Mouse (Mus musculus) ES-Bruce4 (cell line): Measurements from ENCODE around the gene Rmdn2. TPM values are rescaled to one million over a fixed set of nuclear protein-coding genes. Genes with fewer than 3 reads are reported as not detected.

ENCODE experiments used
- H3K27ac ChIP-seq: 2 replicates; pipeline ENCODE4 v1.5.1; 2012; ENCODE audit warnings: low read length, inconsistent platforms; ENCODE audit not compliant: insufficient read depth
- H3K27me3 ChIP-seq: 2 replicates; pipeline ENCODE4 v1.6.1; 2012; ENCODE audit warnings: mild to moderate bottlenecking, low read length, inconsistent platforms; ENCODE audit not compliant: control insufficient read depth, poor library complexity, insufficient read depth, severe bottlenecking
- H3K36me3 ChIP-seq: 2 replicates; pipeline ENCODE4 v1.6.1; 2012; ENCODE audit warnings: inconsistent platforms, mild to moderate bottlenecking, low read length, moderate library complexity; ENCODE audit not compliant: control insufficient read depth, poor library complexity, insufficient read depth, severe bottlenecking
- H3K4me1 ChIP-seq: one replicate; pipeline ENCODE4 v1.8.1; 2011; ENCODE audit warnings: low read length; ENCODE audit not compliant: control insufficient read depth, insufficient read depth
- H3K4me3 ChIP-seq: 2 replicates; pipeline ENCODE4 v1.5.1; 2011; ENCODE audit warnings: low read depth, mild to moderate bottlenecking, low read length
- H3K9ac ChIP-seq: 2 replicates; pipeline ENCODE4 v1.6.1; 2012; ENCODE audit warnings: low read depth, mild to moderate bottlenecking, inconsistent platforms; ENCODE audit not compliant: poor library complexity, severe bottlenecking
- H3K9me3 ChIP-seq: replicated peaks from 2 replicates; pipeline ENCODE4 v1.6.1; 2012; ENCODE audit warnings: mild to moderate bottlenecking, low read length, inconsistent platforms; ENCODE audit not compliant: control insufficient read depth, poor library complexity, insufficient read depth, severe bottlenecking
- CTCF ChIP-seq: IDR thresholded peaks from one replicate; pipeline ENCODE4 v1.8.1; 2011; ENCODE audit warnings: low read depth, low read length
- EP300 ChIP-seq: IDR thresholded peaks from 2 replicates; pipeline ENCODE4 v1.6.1; 2011; ENCODE audit warnings: low read depth, low read length; ENCODE audit not compliant: insufficient read depth
- POLR2A ChIP-seq: IDR thresholded peaks from one replicate; pipeline ENCODE4 v1.8.1; 2011; ENCODE audit warnings: low read length; ENCODE audit not compliant: insufficient read depth
- polyA plus RNA-seq: library from polyadenylated mRNA; stranded (reverse); fragments of >200 nt; gene quantifications from 2 replicates; pipeline ENCODE4 v1.2.4, GENCODE M21; 2011; ENCODE audit warnings: low read depth; ENCODE audit not compliant: missing spikeins, insufficient read depth, insufficient read length

Gene Rmdn2
- polyA plus RNA-seq, 1 experiment, result 2.0 TPM

DNA sequence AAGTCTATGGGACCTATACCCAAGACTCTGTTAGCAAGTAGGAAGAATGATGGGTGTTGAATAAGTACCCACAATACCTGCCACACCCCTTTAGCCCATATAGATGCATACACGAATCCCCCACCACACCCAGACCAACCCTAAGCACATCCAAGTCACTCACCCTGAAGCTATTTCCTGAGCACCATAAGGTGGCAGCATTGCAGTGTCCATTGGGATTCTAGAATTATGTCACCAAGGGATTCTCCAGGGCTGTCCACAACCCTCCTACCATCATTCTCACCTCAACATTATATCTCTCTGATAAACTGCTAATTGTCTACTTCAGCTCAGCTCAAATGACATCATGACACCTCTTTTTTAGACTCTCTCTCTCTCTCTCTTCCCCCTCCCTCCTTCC lies 87.5 kb downstream of the Rmdn2 start:
- no peaks in the 10 kb centered on the region for H3K27me3 ChIP-seq
- H3K9ac ChIP-seq, result no peak overlapping the region
- no peaks in the 10 kb centered on the region for H3K4me1 ChIP-seq
- no peaks in the 10 kb centered on the region for H3K36me3 ChIP-seq
- TF ChIP-seq EP300 (no peak), POLR2A (no peak), CTCF (peak; percentile 26)
- H3K9me3 ChIP-seq, result no peaks in the 10 kb centered on the region
- no peak overlapping the region for H3K4me3 ChIP-seq
- H3K27ac ChIP-seq, result no peak overlapping the region

DNA sequence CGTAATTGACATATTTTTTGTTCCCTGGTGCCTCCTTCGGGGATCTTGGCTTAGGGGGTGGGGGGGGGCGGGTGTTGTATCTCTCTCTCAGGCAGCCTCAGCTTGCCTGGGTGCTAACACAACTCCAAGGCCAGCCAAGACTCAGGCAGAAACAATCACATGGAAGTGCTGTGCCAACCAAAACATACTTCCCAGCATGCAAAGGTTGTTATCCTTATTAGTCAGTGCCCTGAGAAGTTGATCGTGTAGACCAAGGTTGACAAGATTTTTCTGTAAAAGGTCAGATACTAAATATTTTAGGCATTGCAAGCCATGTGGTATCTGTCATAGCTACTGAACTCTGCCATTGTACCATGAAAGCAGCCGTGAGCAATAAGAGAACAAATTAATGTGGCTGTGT lies 89.2 kb downstream of the Rmdn2 start:
- no peak for TF ChIP-seq EP300
- no peak for TF ChIP-seq CTCF
- no peak for TF ChIP-seq POLR2A
- H3K9ac ChIP-seq, result no peak overlapping the region
- H3K36me3 ChIP-seq, result no peaks in the 10 kb centered on the region
- no peaks in the 10 kb centered on the region for H3K9me3 ChIP-seq
- H3K4me3 ChIP-seq, result no peak overlapping the region
- H3K27me3 ChIP-seq, result no peaks in the 10 kb centered on the region
- no peak overlapping the region for H3K27ac ChIP-seq
- H3K4me1 ChIP-seq, result no peaks in the 10 kb centered on the region

DNA sequence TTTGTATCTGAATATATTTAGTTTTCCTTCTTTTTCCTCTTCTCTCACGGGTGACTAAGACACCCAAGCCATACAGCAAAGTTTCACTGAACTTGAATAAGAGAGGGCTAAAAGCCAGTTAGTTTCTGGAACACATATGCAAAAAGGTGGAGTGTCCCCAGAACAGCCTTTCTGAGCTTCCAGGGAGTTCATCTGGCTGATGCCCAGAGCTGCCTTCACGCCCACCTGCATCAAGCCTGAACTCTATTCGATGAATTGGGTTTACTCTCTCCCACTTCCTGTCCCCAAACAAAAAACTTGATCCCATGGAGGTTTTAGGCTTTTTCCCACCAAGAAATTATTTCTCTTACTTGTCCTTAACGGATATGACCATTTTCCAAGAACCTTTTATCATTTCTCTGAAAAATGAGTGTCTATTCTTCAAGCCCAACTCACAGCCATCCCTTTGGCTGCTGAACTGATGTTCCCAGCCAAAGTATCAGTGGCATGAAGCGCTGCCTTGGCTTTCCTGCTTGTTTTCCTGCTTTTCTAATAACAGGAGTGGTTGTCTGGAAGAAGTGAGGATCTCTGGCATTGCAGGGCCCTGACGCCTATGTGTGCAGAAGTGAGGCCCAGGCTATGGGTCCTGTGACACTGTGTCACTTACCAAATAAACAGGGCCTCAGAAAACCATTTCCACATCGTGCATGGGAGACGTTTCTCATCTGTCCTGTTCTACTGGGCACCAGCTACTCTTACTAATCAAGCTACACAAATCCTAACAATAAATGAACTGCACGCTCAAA lies 94.2 kb downstream of the Rmdn2 start:
- H3K9me3 ChIP-seq, result peaks cover 6% of the 10 kb centered on the region; the same call in 1 of the 2 replicates
- no peaks in the 10 kb centered on the region for H3K36me3 ChIP-seq
- no peaks in the 10 kb centered on the region for H3K4me1 ChIP-seq
- H3K9ac ChIP-seq, result no peak overlapping the region
- no peaks in the 10 kb centered on the region for H3K27me3 ChIP-seq
- TF ChIP-seq CTCF, result no peak
- TF ChIP-seq EP300, result no peak
- no peak for TF ChIP-seq POLR2A
- no peak overlapping the region for H3K4me3 ChIP-seq
- H3K27ac ChIP-seq, result no peak overlapping the region

DNA sequence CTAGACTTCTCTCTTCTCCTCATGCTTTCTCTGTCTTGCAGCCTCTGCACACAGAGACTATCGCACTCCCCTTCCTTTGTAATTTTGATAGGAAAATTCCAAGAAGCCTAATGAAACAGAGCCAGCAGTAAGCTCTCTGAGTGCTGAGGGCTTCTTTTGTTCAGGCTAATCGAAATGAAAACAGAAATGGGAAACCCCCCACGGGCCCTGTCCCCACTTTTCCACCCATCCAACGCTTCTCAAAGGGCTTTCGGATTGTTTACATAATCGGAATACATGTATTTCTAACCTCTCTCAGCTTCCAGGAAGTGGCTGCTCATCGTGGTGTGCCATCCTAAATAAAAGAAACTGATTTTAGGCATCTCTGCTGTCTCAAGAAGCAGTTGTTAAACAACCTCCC lies 96.5 kb downstream of the Rmdn2 start:
- peaks cover 6% of the 10 kb centered on the region; the same call in 1 of the 2 replicates for H3K9me3 ChIP-seq
- no peaks in the 10 kb centered on the region for H3K4me1 ChIP-seq
- H3K4me3 ChIP-seq, result no peak overlapping the region
- H3K27ac ChIP-seq, result no peak overlapping the region
- TF ChIP-seq POLR2A, result no peak
- no peak for TF ChIP-seq EP300
- no peak for TF ChIP-seq CTCF
- no peaks in the 10 kb centered on the region for H3K36me3 ChIP-seq
- H3K9ac ChIP-seq, result no peak overlapping the region
- peaks cover under 1% of the 10 kb centered on the region for H3K27me3 ChIP-seq

DNA sequence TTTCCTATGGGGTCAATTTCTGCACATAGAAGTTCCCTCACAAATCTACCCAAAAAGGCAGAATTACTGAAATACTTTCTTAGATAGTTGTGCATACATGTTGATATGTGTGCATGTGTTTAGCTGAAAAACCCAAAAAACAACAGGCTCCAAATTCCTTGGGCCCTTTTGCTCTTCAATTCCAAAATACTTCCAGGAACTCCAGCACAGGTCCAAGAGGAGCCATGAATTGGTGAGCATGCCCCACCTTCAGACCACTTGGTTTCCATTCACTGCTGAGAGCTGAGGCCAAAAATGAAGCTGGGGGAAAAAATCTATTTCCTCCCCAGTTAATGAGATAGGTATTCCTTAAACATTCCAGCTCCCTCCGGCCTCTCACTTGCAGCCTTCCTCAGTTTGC lies 98.1 kb downstream of the Rmdn2 start:
- no peak overlapping the region for H3K27ac ChIP-seq
- TF ChIP-seq EP300 (no peak), POLR2A (no peak)
- no peak overlapping the region for H3K4me3 ChIP-seq
- no peaks in the 10 kb centered on the region for H3K4me1 ChIP-seq
- peaks cover 6% of the 10 kb centered on the region for H3K27me3 ChIP-seq
- H3K9me3 ChIP-seq, result peaks cover 6% of the 10 kb centered on the region; the same call in 1 of the 2 replicates
- H3K36me3 ChIP-seq, result no peaks in the 10 kb centered on the region
- H3K9ac ChIP-seq, result no peak overlapping the region

DNA sequence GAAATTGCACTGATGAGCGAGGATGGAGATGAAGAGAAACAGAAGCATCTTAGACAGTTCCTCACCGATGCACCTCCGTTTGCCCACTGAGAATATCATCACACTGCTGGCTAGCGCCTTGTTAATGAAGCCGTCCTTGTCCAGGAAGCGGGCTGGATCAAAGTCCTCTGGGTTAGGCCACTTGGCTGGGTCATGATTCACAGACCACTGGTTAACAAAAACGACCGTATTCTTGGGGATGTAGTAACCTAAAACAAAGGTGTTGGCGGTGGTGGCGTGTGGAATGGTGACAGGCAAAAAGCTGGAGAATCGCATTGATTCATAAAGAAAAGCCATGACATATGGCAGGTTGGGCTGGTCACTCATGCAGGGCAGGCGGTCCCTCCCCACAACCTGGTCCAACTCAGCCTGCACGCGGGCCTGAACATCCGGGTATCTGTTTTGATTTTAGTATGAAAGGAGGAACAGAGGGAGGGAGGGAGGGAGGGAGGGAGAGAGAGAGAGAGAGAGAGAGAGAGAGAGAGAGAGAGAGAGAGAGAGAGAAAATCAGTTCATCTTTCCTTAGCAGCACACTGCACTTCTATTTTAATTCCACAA lies 98.7 kb downstream of the Rmdn2 start:
- Histone ChIP-seq H3K36me3 (no peaks in the 10 kb centered on the region), H3K27me3 (peaks cover 11% of the 10 kb centered on the region), H3K9ac (no peak overlapping the region), H3K4me1 (no peaks in the 10 kb centered on the region), H3K27ac (no peak overlapping the region), H3K4me3 (no peak overlapping the region), H3K9me3 (peaks cover 6% of the 10 kb centered on the region; the same call in 1 of the 2 replicates)
- TF ChIP-seq POLR2A (no peak), CTCF (no peak), EP300 (no peak)
